Mouse (Mus musculus) hindbrain, embryonic 15.5 days (tissue): Measurements from ENCODE around the gene Lin52. TPM values are rescaled to one million over a fixed set of nuclear protein-coding genes. Genes with fewer than 3 reads are reported as not detected.

Experiments
- ATAC-seq: fragments of 200-750 bp; cut with Nextera tagmentation; 2 replicates; pipeline ENCODE4 v1.8.0; 2017; ENCODE audit warnings: low read depth, moderate number of reproducible peaks, moderate TSS enrichment; ENCODE audit not compliant: low FRiP score
- H3K27ac ChIP-seq: fragments of 300-500 bp; sonication (generic); replicated peaks from 2 replicates; pipeline ENCODE4 v1.5.1; 2015; ENCODE audit warnings: mild to moderate bottlenecking, inconsistent platforms
- H3K27me3 ChIP-seq: fragments of 300-500 bp; sonication (generic); 2 replicates; pipeline ENCODE4 v1.6.1; 2015; ENCODE audit warnings: control low read depth, inconsistent platforms
- H3K36me3 ChIP-seq: fragments of 300-500 bp; sonication (generic); 2 replicates; pipeline ENCODE4 v1.6.1; 2015; ENCODE audit warnings: control low read depth, inconsistent platforms
- H3K4me1 ChIP-seq: fragments of 300-500 bp; sonication (generic); replicated peaks from 2 replicates; pipeline ENCODE4 v1.6.1; 2015; ENCODE audit warnings: control low read depth, inconsistent platforms
- H3K4me2 ChIP-seq: fragments of 300-500 bp; sonication (generic); 2 replicates; pipeline ENCODE4 v1.6.1; 2015; ENCODE audit warnings: moderate library complexity, mild to moderate bottlenecking, inconsistent platforms
- H3K4me3 ChIP-seq: fragments of 300-500 bp; sonication (generic); 2 replicates; pipeline ENCODE4 v1.5.1; 2015; ENCODE audit warnings: mild to moderate bottlenecking, inconsistent platforms
- H3K9ac ChIP-seq: fragments of 300-500 bp; sonication (generic); 2 replicates; pipeline ENCODE4 v1.6.1; 2015; ENCODE audit warnings: inconsistent platforms
- H3K9me3 ChIP-seq: fragments of 300-500 bp; sonication (generic); 2 replicates; pipeline ENCODE4 v1.6.1; 2016; ENCODE audit warnings: control low read depth, inconsistent platforms
- WGBS: fragments of 180-500 bp; shearing (Covaris S2); methylation state at CpG from one replicate; pipeline ENCODE4 v1.1.7; 2015; 5-methylcytosine and 5-hydroxymethylcytosine counted together
- polyA plus RNA-seq: library from polyadenylated mRNA; unstranded; fragments of >200 nt; fragmentation: Nextera tagmentation; extraction: Ambion mirVana; gene quantifications from 2 replicates; pipeline ENCODE4 v1.2.1, GENCODE M21; 2015

The Lin52 gene
- polyA plus RNA-seq, 1 experiment from 2014 or later = 31.2 TPM

DNA sequence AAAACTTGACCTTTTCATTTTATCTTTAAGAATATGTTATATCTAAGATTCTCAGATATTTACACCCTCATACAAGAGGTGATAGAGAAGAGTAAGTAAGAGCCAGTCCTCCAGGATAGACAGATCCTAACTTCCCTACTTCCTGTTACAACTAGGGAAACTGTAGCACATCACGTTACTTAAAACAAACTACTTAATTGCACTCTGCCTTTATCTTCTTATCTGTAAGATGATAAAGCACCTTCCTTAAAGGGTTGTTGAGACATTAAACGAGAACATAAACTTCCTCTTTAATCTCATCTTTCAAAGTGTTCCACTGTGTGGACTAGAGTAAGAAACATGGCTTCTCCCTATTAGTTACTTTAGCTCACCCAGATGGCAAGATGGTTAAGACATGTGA lies 12.5 kb upstream of the Lin52 start:
- no peak for ATAC-seq
- Histone ChIP-seq H3K4me3 (no peak overlapping the region), H3K4me1 (no peaks in the 10 kb centered on the region), H3K27me3 (no peaks in the 10 kb centered on the region), H3K27ac (no peak overlapping the region), H3K4me2 (no peak overlapping the region), H3K9me3 (no peaks in the 10 kb centered on the region), H3K36me3 (peaks cover 16% of the 10 kb centered on the region; the same call in 1 of the 2 replicates), H3K9ac (no peak overlapping the region)
- WGBS = 85% methylated on average over 2 of the region's 2 CpGs

DNA sequence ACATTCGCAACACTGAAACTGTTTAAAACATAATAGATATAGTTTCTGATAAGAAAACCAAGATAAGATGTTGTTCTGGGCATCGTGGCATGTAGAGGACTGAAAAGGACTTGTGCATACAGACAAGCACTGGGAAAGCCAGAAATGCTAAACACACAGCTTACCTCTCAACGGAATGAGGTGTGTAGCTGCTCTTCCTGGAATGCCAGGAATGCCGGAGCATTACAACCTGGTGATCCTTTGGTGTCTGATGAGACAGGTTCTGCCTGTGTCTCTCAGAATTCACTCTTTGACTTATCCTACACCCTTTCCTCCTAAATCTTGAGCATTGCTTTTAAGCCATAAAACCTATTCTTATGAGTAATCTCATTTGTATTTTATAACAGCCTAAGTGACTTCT lies 8.7 kb upstream of the Lin52 start:
- no peak overlapping the region for H3K27ac ChIP-seq
- WGBS = 76% methylated on average over 4 of the region's 4 CpGs
- H3K4me1 ChIP-seq = no peaks in the 10 kb centered on the region
- H3K4me3 ChIP-seq = no peak overlapping the region
- no peaks in the 10 kb centered on the region for H3K27me3 ChIP-seq
- H3K9me3 ChIP-seq = no peaks in the 10 kb centered on the region
- no peak for ATAC-seq
- H3K4me2 ChIP-seq = no peak overlapping the region
- H3K9ac ChIP-seq = no peak overlapping the region
- H3K36me3 ChIP-seq = peaks cover 7% of the 10 kb centered on the region; the same call in 1 of the 2 replicates

DNA sequence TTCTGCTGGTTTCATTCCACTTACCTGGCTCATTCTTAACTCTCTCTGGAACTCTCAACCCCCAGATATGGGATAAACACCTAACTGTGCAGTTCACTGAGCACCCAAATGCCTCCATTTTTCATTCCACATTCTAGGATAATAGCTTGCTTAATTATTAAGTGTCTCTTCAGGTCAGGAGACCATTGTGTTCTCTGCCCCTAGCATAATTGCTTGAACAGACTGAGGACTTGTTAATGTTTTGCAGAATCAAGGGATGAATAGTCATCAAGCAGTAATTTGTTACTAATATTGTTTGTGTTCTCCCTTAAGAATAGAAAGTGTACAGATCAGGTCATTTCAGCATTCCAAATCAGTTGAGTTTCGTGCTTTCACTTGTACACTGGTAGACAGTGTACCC lies 3.8 kb upstream of the Lin52 start:
- H3K27me3 ChIP-seq = no peaks in the 10 kb centered on the region
- no peak overlapping the region for H3K4me2 ChIP-seq
- ATAC-seq = no peak
- no peak overlapping the region for H3K4me3 ChIP-seq
- WGBS = 71% methylated on average over 1 of the region's 1 CpGs
- no peak overlapping the region for H3K9ac ChIP-seq
- no peaks in the 10 kb centered on the region for H3K9me3 ChIP-seq
- no peaks in the 10 kb centered on the region for H3K36me3 ChIP-seq
- no peak overlapping the region for H3K27ac ChIP-seq
- H3K4me1 ChIP-seq = peaks cover 19% of the 10 kb centered on the region

DNA sequence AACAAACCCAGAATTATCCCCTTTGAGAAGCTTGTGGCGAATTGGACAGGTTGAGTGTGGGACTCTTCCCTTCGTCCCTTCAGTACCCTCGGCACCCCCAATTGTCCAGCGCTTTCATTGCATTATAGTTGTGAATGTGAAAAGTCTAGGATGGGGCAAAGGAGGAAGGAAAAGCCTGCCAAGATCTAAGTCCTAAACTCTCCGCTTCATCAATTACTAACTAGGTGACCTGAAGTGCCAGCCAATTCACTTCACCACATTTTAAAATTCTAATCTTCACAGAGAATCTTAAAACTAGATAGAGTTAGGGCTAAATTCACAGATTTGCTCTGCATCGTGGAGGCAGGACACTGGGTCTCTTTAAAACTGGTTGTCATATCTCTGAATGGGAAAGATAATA lies 3.0 kb upstream of the Lin52 start:
- Histone ChIP-seq H3K9ac (no peak overlapping the region), H3K9me3 (no peaks in the 10 kb centered on the region), H3K27ac (no peak overlapping the region), H3K4me2 (no peak overlapping the region), H3K4me3 (no peak overlapping the region), H3K36me3 (no peaks in the 10 kb centered on the region), H3K4me1 (peaks cover 27% of the 10 kb centered on the region), H3K27me3 (no peaks in the 10 kb centered on the region)
- no peak for ATAC-seq
- WGBS = 92% methylated on average over 6 of the region's 6 CpGs

DNA sequence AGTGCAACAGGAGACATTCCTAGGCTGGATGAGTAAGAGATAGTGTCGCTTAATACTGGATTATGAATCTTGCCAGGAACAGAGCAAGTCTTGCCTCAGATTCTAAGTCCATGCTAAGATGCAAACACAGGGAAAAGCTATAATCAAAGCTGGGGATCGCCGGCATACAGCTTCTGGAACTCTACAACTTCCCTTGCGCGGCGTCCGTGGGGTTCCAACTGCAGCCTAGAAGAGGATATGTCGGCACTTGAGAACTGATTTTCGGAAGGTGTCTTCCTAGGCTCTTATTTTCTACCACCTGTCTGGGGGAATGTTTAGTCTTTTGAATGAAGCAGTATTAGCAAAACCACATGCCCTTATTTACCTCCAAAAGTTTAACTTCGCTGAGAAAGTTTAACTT lies 1.3 kb upstream of the Lin52 start:
- Histone ChIP-seq H3K9ac (peak overlapping the region; percentile 67; the same call in 1 of the 2 replicates), H3K4me2 (peak overlapping the region; percentile 97), H3K4me3 (peak overlapping the region; percentile 59), H3K27me3 (no peaks in the 10 kb centered on the region), H3K4me1 (peaks cover 27% of the 10 kb centered on the region), H3K27ac (0 out of 2 replicates have a peak overlapping the region, but pooled peaks have one; percentile 85), H3K36me3 (no peaks in the 10 kb centered on the region), H3K9me3 (no peaks in the 10 kb centered on the region)
- no peak for ATAC-seq
- 51% methylated on average over 10 of the region's 10 CpGs for WGBS

DNA sequence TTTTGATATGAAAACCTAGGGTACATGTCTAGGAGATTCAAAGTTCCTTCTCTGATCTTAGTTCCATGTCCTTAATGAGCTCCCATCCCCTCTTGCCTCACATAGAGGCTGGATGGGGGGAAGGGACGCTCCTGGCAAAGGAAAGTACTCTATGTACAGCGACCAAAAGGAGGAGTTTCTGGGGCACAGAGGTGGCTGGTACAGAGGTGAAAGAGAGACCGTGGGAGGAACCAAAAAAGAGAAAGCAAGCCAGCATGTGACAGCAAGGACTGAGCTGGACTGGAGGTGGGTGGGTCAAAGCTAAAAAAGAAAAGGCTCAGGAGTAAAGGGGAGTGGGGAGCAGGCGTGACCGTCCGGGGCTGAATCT lies 888 bp upstream of the Lin52 start:
- Histone ChIP-seq H3K4me1 (peaks cover 27% of the 10 kb centered on the region), H3K27me3 (no peaks in the 10 kb centered on the region), H3K27ac (peak overlapping the region; percentile 85), H3K4me2 (peak overlapping the region; percentile 97), H3K4me3 (peak overlapping the region; percentile 59), H3K36me3 (no peaks in the 10 kb centered on the region), H3K9ac (peak overlapping the region; percentile 67), H3K9me3 (no peaks in the 10 kb centered on the region)
- WGBS = 0% methylated on average over 6 of the region's 6 CpGs
- no peak; the same call in 1 of the 2 replicates for ATAC-seq

DNA sequence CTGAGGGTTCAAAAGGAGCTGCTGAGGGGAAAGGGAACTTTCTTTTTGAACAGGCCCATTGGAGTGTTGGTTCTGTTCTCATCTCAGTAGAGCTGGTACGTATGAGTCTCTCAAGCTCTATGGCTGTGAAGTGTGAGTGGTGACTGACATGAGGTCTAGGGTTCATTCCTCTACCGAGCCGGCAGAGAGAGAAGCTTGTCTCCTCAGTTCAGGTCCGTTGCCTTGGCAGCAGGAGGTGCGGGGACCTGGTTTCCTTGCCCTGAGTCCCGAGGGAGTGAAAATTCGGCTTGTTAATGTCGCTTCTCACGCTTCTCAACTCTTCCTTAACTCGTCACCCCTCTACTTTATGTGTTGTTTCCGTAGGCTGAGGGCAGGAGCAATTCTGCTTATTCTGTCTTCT lies 579 bp downstream of the Lin52 start:
- Histone ChIP-seq H3K36me3 (0 out of 2 replicates have a peak, but pooled peaks cover under 1% of the 10 kb centered on the region), H3K4me2 (peak overlapping the region; percentile 97), H3K9ac (peak overlapping the region; percentile 50), H3K4me3 (peak overlapping the region; percentile 59), H3K9me3 (no peaks in the 10 kb centered on the region), H3K4me1 (peaks cover 27% of the 10 kb centered on the region), H3K27ac (peak overlapping the region; percentile 85), H3K27me3 (no peaks in the 10 kb centered on the region)
- 1% methylated on average over 11 of the region's 11 CpGs for WGBS
- no peak for ATAC-seq

DNA sequence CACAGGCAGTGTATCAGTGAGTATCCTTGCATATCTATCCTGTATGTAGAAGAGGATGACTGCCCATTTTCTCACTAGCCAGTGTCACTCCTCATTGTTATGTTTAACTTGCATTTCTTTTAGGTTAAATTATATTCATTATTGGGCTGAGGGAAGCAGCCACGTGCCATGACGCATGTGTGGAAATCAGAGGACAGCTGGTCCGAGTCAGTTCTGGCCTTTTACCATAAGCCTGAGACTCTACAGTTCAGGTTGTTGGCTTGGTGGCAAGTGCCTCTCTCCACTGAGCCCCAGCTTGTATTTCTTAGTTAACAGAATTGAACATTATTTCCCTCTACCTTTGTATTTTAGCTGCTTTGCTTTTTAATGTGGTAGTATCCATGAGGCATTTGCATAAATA lies 5.7 kb downstream of the Lin52 start:
- H3K9me3 ChIP-seq = no peaks in the 10 kb centered on the region
- peaks cover 33% of the 10 kb centered on the region for H3K36me3 ChIP-seq
- 92% methylated on average over 3 of the region's 3 CpGs for WGBS
- H3K4me2 ChIP-seq = no peak overlapping the region
- H3K9ac ChIP-seq = no peak overlapping the region
- no peaks in the 10 kb centered on the region for H3K27me3 ChIP-seq
- H3K4me1 ChIP-seq = peaks cover 13% of the 10 kb centered on the region
- ATAC-seq = no peak
- H3K4me3 ChIP-seq = no peak overlapping the region
- H3K27ac ChIP-seq = no peak overlapping the region

DNA sequence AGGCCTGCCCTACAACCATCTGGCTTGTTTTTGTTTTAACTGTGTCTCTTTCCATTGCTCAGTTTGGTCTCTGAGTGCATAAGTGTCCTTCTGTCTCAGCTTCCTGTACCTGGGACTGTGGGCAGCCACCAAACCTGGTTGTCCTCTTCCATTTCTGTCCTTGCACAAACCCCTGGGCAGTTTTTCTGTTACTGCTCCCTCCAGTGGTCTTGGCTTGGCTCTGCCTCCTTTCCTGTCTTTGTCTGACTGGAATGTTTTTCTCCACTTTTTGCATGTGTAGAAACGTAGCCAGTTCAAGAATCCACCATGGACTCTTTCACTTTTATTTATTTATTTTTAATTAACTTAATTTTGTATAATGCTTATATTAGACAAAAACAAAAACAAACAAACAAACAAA lies 8.6 kb downstream of the Lin52 start:
- no peaks in the 10 kb centered on the region for H3K4me1 ChIP-seq
- no peak overlapping the region for H3K27ac ChIP-seq
- peaks cover 52% of the 10 kb centered on the region for H3K36me3 ChIP-seq
- 70% methylated on average over 1 of the region's 1 CpGs for WGBS
- H3K27me3 ChIP-seq = no peaks in the 10 kb centered on the region
- no peak overlapping the region for H3K4me3 ChIP-seq
- H3K4me2 ChIP-seq = no peak overlapping the region
- H3K9me3 ChIP-seq = no peaks in the 10 kb centered on the region
- ATAC-seq = no peak
- no peak overlapping the region for H3K9ac ChIP-seq

DNA sequence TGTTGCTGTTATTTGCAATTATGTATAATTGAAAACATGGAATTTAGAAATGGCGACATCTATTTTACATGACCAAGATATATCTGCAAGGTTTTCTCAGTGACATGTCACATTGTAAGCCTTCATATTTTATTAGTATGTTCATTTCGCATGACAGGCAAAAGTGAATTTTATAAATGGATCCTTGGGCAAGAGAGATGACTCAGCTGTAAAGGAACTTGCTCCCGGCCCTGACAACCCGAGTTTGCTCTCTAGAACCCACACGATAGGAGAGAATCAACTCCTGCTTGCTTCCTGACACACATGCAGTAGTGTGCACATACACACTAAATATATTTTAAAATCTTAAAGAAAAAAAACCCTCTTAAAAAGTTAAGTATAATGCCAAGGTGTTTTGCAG lies 10.2 kb downstream of the Lin52 start:
- ATAC-seq = no peak
- H3K4me3 ChIP-seq = no peak overlapping the region
- no peaks in the 10 kb centered on the region for H3K27me3 ChIP-seq
- H3K4me1 ChIP-seq = no peaks in the 10 kb centered on the region
- H3K27ac ChIP-seq = no peak overlapping the region
- H3K9me3 ChIP-seq = no peaks in the 10 kb centered on the region
- no peak overlapping the region for H3K4me2 ChIP-seq
- peaks cover 53% of the 10 kb centered on the region for H3K36me3 ChIP-seq
- no peak overlapping the region for H3K9ac ChIP-seq
- WGBS = 93% methylated on average over 5 of the region's 5 CpGs

DNA sequence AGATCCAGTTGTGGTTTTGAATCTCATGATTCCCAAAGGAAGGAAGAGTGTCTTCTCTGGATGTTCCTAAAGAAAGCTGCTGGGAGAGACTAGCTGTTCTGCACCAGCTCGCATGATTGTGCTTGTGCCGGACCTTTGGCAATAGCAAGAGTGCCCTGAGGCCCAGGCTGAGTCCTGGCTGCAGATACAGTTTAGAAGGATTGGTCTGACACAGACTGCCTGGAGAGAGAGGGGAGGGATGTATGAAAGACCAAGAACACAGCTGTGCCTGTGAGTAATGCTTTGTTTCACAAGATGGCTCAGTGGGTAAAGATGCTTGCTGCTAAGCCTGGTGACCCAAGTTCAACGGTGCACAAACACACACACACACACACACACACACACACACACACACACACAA lies 11.6 kb downstream of the Lin52 start:
- ATAC-seq = no peak
- Histone ChIP-seq H3K4me3 (no peak overlapping the region), H3K27ac (no peak overlapping the region), H3K9me3 (no peaks in the 10 kb centered on the region), H3K9ac (no peak overlapping the region), H3K4me1 (no peaks in the 10 kb centered on the region), H3K4me2 (no peak overlapping the region), H3K27me3 (no peaks in the 10 kb centered on the region), H3K36me3 (peaks cover 46% of the 10 kb centered on the region)
- 86% methylated on average over 3 of the region's 3 CpGs for WGBS

DNA sequence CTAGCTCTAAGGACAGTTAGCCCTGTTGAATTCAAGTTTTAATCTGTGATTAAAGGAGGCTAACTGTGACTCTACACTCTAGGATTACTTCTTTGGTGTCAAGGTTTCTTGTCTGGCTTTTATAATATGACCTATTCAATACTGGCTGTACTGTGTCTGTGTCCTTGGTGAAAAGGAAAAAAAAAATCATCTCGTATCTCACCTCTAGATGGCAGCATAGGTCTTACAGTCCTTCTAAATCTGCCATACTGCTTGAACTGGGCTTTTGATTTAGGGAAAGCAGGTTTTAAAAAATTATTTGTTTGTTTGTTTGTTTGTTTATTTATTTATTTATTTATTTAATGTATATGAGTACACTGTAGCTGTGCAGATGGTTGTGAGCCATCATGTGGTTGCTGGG lies 17.5 kb downstream of the Lin52 start:
- Histone ChIP-seq H3K9ac (no peak overlapping the region), H3K4me3 (no peak overlapping the region), H3K27ac (no peak overlapping the region), H3K9me3 (no peaks in the 10 kb centered on the region), H3K4me1 (no peaks in the 10 kb centered on the region), H3K36me3 (peaks cover 8% of the 10 kb centered on the region; the same call in 1 of the 2 replicates), H3K27me3 (no peaks in the 10 kb centered on the region), H3K4me2 (no peak overlapping the region)
- 2% methylated on average over 1 of the region's 1 CpGs for WGBS
- ATAC-seq = no peak

DNA sequence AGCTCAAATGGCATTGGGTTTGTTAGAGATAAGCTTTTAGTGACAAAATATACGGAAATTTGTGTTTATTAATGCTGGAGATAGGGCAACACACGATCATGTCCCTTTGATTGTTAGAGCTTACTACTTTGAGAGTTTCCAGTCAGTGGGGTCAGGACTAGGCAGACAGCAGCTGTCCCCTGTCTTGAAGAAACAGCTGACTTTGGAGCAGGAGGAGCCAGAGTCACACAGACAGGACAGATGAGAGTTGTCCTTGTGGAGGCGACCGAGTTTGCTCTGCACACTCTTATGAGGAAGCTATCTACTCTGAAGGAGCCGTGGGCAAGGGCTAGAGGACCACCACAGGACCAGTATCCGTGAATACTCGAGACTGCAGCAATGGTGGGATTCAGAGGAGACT lies 27.7 kb downstream of the Lin52 start:
- Histone ChIP-seq H3K27ac (no peak overlapping the region), H3K4me3 (no peak overlapping the region), H3K4me2 (no peak overlapping the region), H3K36me3 (no peaks in the 10 kb centered on the region), H3K9me3 (no peaks in the 10 kb centered on the region), H3K9ac (no peak overlapping the region), H3K27me3 (peaks cover 3% of the 10 kb centered on the region; the same call in 1 of the 2 replicates), H3K4me1 (no peaks in the 10 kb centered on the region)
- no peak for ATAC-seq
- WGBS = 94% methylated on average over 7 of the region's 7 CpGs
